Mouse (Mus musculus) heart, postnatal 14 days (tissue): ENCODE results near the gene Pbsn. TPM values are rescaled to one million over a fixed set of nuclear protein-coding genes. Genes with fewer than 3 reads are reported as not detected.
"Not testable (repeated sequence)": the region's sequence is repeated elsewhere in the genome, so short reads cannot be mapped to it uniquely, and the experiment has no call there.

Experiments used
- DNase-seq, 2 experiments: peaks; one replicate each; pipeline ENCODE4 v3.0.0; 2021 to 2022
- intact Hi-C: fragments of 180-260 bp; cut with DNase I; formaldehyde crosslinking; loops from one replicate; pipeline ENCODE4 v1.15.1; 2025
- long read RNA-seq, 2 experiments: library from polyadenylated mRNA; stranded (forward); transcript quantifications; one replicate each; pipeline ENCODE4 v2.0.0; 2021
- total RNA-seq, 2 experiments: library from RNA; stranded (reverse); gene quantifications; 2 replicates each; pipeline ENCODE4 v1.2.3; 2021

Pbsn gene
- total RNA-seq = not detected
- long read RNA-seq, experiment 1 = 0 reads
- long read RNA-seq, experiment 2 = 0 reads

- intact Hi-C loops = no loop called here
- no peak for DNase-seq
These were observed at the start of gene Pbsn for GRCm38 (mm10) chrX:77853523-77853922. TSS of gene Pbsn (minus strand) at chrX:77853623.

- DNase-seq, intact Hi-C loops: not testable (repeated sequence)
These were observed 26.6 kb upstream of the Pbsn start for GRCm38 (mm10) chrX:77880033-77880432.

- intact Hi-C loops, DNase-seq: not testable (repeated sequence)
These were observed 11.0 kb upstream of the Pbsn start, which contains the start of gene Gm14744 for GRCm38 (mm10) chrX:77864458-77864857. TSS of gene Gm14744 (plus strand) at chrX:77864758.

GRCm38 (mm10) chrX:77812031-77812430 lies 41.4 kb downstream of the Pbsn start:
- no peak for DNase-seq
- intact Hi-C loops = no loop called here

- intact Hi-C loops = no loop called here
- DNase-seq = peak; percentile 34 to 69
These were observed 42.7 kb downstream of the Pbsn start for GRCm38 (mm10) chrX:77810608-77811206.

- DNase-seq = peak; percentile 45 to 70
- intact Hi-C loops = loop anchor here (1.0 kb wide), 1 partner anchor 67 kb away; no protein-coding TSS in a partner anchor
These were observed 44.8 kb downstream of the Pbsn start for GRCm38 (mm10) chrX:77808602-77809001.

GRCm38 (mm10) chrX:77802293-77802692 lies 51.1 kb downstream of the Pbsn start:
- intact Hi-C loops = no loop called here
- no peak for DNase-seq

GRCm38 (mm10) chrX:77801543-77801942 lies 51.9 kb downstream of the Pbsn start:
- no peak for DNase-seq
- intact Hi-C loops = no loop called here

- intact Hi-C loops = loop anchor here (10.0 kb wide), 1 partner anchor 295 kb away; no protein-coding TSS in a partner anchor
- DNase-seq = no peak
These were observed 53.9 kb downstream of the Pbsn start for GRCm38 (mm10) chrX:77799554-77799953.

GRCm38 (mm10) chrX:77797801-77798200 lies 55.6 kb downstream of the Pbsn start:
- intact Hi-C loops = loop anchor here (10.0 kb wide), 1 partner anchor 293 kb away; no protein-coding TSS in a partner anchor
- no peak for DNase-seq

GRCm38 (mm10) chrX:77796916-77797315 lies 56.5 kb downstream of the Pbsn start:
- intact Hi-C loops = loop anchor here (10.0 kb wide), 1 partner anchor 292 kb away; no protein-coding TSS in a partner anchor

GRCm38 (mm10) chrX:77796238-77796835 lies 57.1 kb downstream of the Pbsn start, which contains the start of gene Prkx:
TSS of gene Prkx (minus strand) at chrX:77796278.
- intact Hi-C loops = loop anchor here (10.0 kb wide), 1 partner anchor 292 kb away; no protein-coding TSS in a partner anchor
- DNase-seq = no peak

More at GRCm38 (mm10) chrX:77796916-77797315, 56.5 kb downstream of the Pbsn start:
- DNase-seq = no peak

GRCm38 (mm10) chrX:77795858-77796174 lies 57.6 kb downstream of the Pbsn start:
- DNase-seq = peak; percentile 88 to 90
- intact Hi-C loops = loop anchor here (10.0 kb wide), 1 partner anchor 291 kb away; no protein-coding TSS in a partner anchor

- intact Hi-C loops = loop anchor here (10.0 kb wide), 1 partner anchor 290 kb away; no protein-coding TSS in a partner anchor
These were observed 58.2 kb downstream of the Pbsn start for GRCm38 (mm10) chrX:77794962-77795857.

GRCm38 (mm10) chrX:77788675-77789074 lies 64.7 kb downstream of the Pbsn start:
- intact Hi-C loops = no loop called here
- DNase-seq = no peak

More at GRCm38 (mm10) chrX:77794962-77795857, 58.2 kb downstream of the Pbsn start:
- peak in 1 of 2 experiments; percentile 16 for DNase-seq

Other genes with a start within 250 kb of the Pbsn start
- 10 to 100 TPM; 16.0 to 21.4 TPM for gene Prkx, start 57.3 kb downstream of the Pbsn start, total RNA-seq
- not detected for gene Gm14744, start 11.1 kb upstream of the Pbsn start, total RNA-seq
- not detected for gene 5430402E10Rik, start 71.4 kb upstream of the Pbsn start, total RNA-seq
- not detected for gene Obp1a, start 237.8 kb upstream of the Pbsn start, total RNA-seq